Mouse (Mus musculus): ENCODE results near the gene Pop5.

DNA sequence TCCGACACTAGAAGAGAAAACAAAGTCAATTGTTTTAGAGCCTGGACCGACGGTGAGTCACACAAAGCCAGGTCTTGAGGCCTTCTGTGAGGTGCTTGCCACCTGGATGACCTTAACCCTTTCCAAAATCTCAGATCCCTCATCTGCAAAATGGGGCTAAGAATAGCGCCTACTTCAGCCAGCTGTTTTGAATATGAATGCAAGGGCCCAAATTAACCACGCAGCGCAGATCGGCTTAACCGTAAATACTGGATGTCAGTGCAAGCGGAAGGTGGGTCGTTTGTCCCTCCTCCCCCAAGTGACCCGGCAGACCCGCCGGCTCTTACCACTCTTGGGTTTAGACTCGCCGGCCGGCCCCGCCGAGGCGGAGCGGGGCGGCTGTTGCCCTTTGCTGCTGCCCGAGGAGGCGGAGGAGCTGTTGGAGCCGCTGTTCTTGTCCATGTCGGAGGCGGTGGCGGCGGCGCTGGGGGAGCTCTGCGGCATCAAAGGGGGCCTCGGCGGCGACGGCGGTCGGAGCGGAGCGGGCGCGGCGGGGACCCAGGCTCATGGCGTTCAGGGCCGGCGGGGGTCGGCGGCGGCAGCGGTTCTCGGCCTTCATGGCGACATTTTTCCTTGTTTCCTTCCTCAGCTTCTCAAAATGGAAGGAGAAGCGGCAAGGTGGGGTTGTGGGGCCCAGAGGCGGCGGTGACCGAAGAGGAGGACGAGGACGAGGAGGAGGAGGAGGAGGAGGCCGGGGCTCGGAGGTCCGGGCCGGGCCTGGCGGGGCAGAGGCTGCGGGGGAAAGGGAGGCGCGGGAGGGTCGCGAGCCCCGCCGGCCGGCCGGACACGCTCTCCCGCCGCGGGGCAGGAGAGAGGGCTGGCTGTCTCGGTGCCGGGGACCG is 36.5 kb downstream of the Pop5 start:
- TF ChIP-seq EP300 (IDR thresholded peaks at IDR 0.05; ENCODE audit: low read depth) (no peak), CTCF (IDR thresholded peaks at IDR 0.05; ENCODE audit: low read depth) (no peak)

All from heart, postnatal 0 days (tissue).